ENCODE assay signal across 12 mouse cellular contexts in genomic region chr9:23139580-23140162, GRCm38 (mm10).
"Had no signal": no experiment of that assay in that cellular context is flagged by ENCODE, and none has a peak within 500 bp of the region (broad histone marks: within the 10 kb centered on the region; RNA-seq: fewer than 3 reads in every experiment).

No protein-coding gene starts in this region.

- H3K9me3 ChIP-seq: limb, embryonic 12.5 days; liver, embryonic 13.5 days; neural tube, embryonic 13.5 days had no signal

- H3K4me2 ChIP-seq: limb, embryonic 12.5 days; liver, embryonic 13.5 days; neural tube, embryonic 13.5 days had no signal

- H3K27ac ChIP-seq: limb, embryonic 12.5 days; liver, embryonic 13.5 days; neural tube, embryonic 13.5 days; stomach, postnatal 0 days had no signal

- H3K9ac ChIP-seq: limb, embryonic 12.5 days; liver, embryonic 13.5 days; liver, postnatal 0 days; neural tube, embryonic 13.5 days had no signal

- H3K4me3 ChIP-seq: limb, embryonic 12.5 days; liver, embryonic 13.5 days; neural tube, embryonic 13.5 days had no signal

- ATAC-seq: inflammation-experienced regulatory T-cells, adult 6 months; liver, postnatal 0 days had no signal

- H3K36me3 ChIP-seq: limb, embryonic 12.5 days; liver, embryonic 13.5 days; neural tube, embryonic 13.5 days had no signal

- DNase-seq: kidney, adult 18-20 months; kidney, postnatal 10 days; kidney, postnatal 4 days; liver; liver, embryonic 13.5 days; liver, postnatal 0 days; right cerebral cortex, adult 18-20 months; thymus, postnatal 14 days had no signal

- H3K27me3 ChIP-seq: limb, embryonic 12.5 days; liver, embryonic 13.5 days; neural tube, embryonic 13.5 days had no signal

- H3K4me1 ChIP-seq: liver, embryonic 13.5 days; neural tube, embryonic 13.5 days had no signal
